Mouse (Mus musculus): Measurements from ENCODE around the gene Lrrc36. TPM values are rescaled to one million over a fixed set of nuclear protein-coding genes. Genes with fewer than 3 reads are reported as not detected.

Lrrc36 gene
- total RNA-seq, 2 experiments from 2014 or later, result 0.40 TPM; not detected in 1

- DNase-seq (ENCODE audit: low spot score in 2 of 2), result no peak
- intact Hi-C loops (cut with DNase I), result no loop called here
These were observed 47.9 kb downstream of the Lrrc36 start for GRCm38 (mm10) chr8:105461085-105461803.

GRCm38 (mm10) chr8:105464595-105464994, 51.2 kb downstream of the Lrrc36 start:
- intact Hi-C loops (cut with DNase I), result no loop called here
- DNase-seq (ENCODE audit: low spot score in 2 of 2), result no peak

- intact Hi-C loops (cut with DNase I), result no loop called here
- DNase-seq (ENCODE audit: low spot score in 2 of 2), result no peak
These were observed 52.9 kb downstream of the Lrrc36 start for GRCm38 (mm10) chr8:105466246-105466645.

- intact Hi-C loops (cut with DNase I), result no loop called here
- DNase-seq (ENCODE audit: low spot score in 2 of 2), result peak; percentile 57 to 64
These were observed 53.4 kb downstream of the Lrrc36 start for GRCm38 (mm10) chr8:105466700-105467291.

GRCm38 (mm10) chr8:105467396-105467985, 54.1 kb downstream of the Lrrc36 start:
- no peak for DNase-seq (ENCODE audit: low spot score in 2 of 2)
- intact Hi-C loops (cut with DNase I), result no loop called here

GRCm38 (mm10) chr8:105468002-105468720, 54.8 kb downstream of the Lrrc36 start:
- no peak for DNase-seq (ENCODE audit: low spot score in 2 of 2)
- intact Hi-C loops (cut with DNase I), result no loop called here

GRCm38 (mm10) chr8:105469041-105469695, 55.8 kb downstream of the Lrrc36 start:
- intact Hi-C loops (cut with DNase I), result no loop called here
- peak in 1 of 2 experiments; percentile 37 for DNase-seq (ENCODE audit: low spot score in 2 of 2)

GRCm38 (mm10) chr8:105469816-105470215, 56.4 kb downstream of the Lrrc36 start:
- no peak for DNase-seq (ENCODE audit: low spot score in 2 of 2)
- intact Hi-C loops (cut with DNase I), result no loop called here

- intact Hi-C loops (cut with DNase I), result no loop called here
- DNase-seq (ENCODE audit: low spot score in 2 of 2), result no peak
These were observed 56.9 kb downstream of the Lrrc36 start for GRCm38 (mm10) chr8:105470262-105470661.

GRCm38 (mm10) chr8:105470681-105471313, 57.4 kb downstream of the Lrrc36 start:
- DNase-seq (ENCODE audit: low spot score in 2 of 2), result no peak
- intact Hi-C loops (cut with DNase I), result no loop called here

GRCm38 (mm10) chr8:105471314-105472015, 58.1 kb downstream of the Lrrc36 start, which contains the start of gene Tppp3:
Tppp3 (minus strand) TSS chr8:105471526.
- peak; percentile 74 to 87 for DNase-seq (ENCODE audit: low spot score in 2 of 2)
- intact Hi-C loops (cut with DNase I), result no loop called here

GRCm38 (mm10) chr8:105472414-105472932, 59.1 kb downstream of the Lrrc36 start:
- intact Hi-C loops (cut with DNase I), result no loop called here
- no peak for DNase-seq (ENCODE audit: low spot score in 2 of 2)

GRCm38 (mm10) chr8:105472983-105473382, 59.6 kb downstream of the Lrrc36 start:
- intact Hi-C loops (cut with DNase I), result no loop called here
- no peak for DNase-seq (ENCODE audit: low spot score in 2 of 2)

- peak in 1 of 2 experiments; percentile 64 for DNase-seq (ENCODE audit: low spot score in 2 of 2)
These were observed 60.6 kb downstream of the Lrrc36 start for GRCm38 (mm10) chr8:105473816-105474606.

GRCm38 (mm10) chr8:105474680-105475079, 61.3 kb downstream of the Lrrc36 start:
- intact Hi-C loops (cut with DNase I), result no loop called here

More at GRCm38 (mm10) chr8:105473816-105474606, 60.6 kb downstream of the Lrrc36 start:
- intact Hi-C loops (cut with DNase I), result no loop called here

GRCm38 (mm10) chr8:105475254-105475653, 61.9 kb downstream of the Lrrc36 start:
- intact Hi-C loops (cut with DNase I), result no loop called here
- no peak for DNase-seq (ENCODE audit: low spot score in 2 of 2)

More at GRCm38 (mm10) chr8:105474680-105475079, 61.3 kb downstream of the Lrrc36 start:
- DNase-seq (ENCODE audit: low spot score in 2 of 2), result no peak

- intact Hi-C loops (cut with DNase I), result no loop called here
- DNase-seq (ENCODE audit: low spot score in 2 of 2), result no peak
These were observed 62.4 kb downstream of the Lrrc36 start for GRCm38 (mm10) chr8:105475742-105476141.
